Mouse (Mus musculus): ENCODE results near the gene Idi1.
"Not testable (repeated sequence)": the region's sequence is repeated elsewhere in the genome, so short reads cannot be mapped to it uniquely, and the experiment has no call there.

Idi1 gene

DNA sequence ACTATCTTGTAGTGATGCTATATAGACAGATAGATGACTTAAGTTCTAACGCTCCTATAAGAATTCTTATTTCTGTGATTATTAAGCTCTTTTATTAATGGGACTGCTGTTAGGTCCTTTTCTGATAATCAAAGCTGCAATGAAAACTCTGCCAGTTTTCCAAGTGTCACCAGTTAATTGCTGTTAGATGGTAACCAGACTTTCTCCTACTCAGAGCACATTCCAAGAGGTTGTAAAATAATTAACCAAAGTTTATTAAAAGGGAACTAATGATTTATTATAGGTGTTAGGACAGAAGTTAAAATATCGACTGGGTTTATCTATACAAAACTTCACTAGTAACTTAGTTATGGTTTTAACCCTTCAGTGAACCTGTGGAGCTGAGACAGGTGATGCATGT, 20.7 kb downstream of the Idi1 start:
- not testable (repeated sequence) for DNase-seq

DNA sequence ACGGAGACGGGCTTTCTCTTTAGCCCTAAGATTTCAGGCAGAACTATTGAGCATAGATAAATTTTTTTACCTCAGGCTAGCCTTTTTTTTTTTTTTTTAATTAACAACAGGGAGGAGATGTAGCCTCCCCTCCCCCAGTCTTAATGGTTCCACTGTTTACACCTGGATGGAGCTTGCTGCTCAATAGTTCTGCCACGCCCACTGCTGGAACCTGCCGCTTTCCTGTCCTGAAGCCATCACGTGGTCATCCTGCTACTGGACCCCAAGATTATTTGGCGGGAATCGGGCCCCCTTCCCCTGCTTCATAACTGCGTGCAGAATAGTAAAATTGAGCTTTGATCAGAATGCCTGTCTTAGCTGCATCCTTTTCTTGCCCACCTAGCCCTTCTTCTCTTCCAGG, 28.6 kb downstream of the Idi1 start:
- DNase-seq, result not testable (repeated sequence)

DNA sequence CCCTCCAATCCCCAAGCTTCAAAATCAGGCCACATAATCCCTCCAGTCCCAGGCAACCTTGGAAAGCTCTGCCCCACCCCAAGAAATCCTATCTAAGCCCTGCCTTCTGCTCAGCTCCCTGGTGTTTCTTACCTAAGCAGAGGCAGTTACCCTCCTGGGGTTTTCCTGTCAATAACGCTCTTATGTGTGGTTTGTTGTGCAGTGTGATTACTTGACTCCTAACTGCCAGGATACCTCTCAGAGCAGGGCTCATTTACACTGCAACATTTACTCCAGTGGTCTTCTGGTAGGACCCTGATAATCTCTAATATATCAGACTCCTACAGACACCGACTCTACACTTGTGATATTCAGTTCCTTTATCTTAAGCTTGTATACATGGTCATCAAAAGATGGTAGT, 48.2 kb downstream of the Idi1 start:
- no peak for DNase-seq

DNA sequence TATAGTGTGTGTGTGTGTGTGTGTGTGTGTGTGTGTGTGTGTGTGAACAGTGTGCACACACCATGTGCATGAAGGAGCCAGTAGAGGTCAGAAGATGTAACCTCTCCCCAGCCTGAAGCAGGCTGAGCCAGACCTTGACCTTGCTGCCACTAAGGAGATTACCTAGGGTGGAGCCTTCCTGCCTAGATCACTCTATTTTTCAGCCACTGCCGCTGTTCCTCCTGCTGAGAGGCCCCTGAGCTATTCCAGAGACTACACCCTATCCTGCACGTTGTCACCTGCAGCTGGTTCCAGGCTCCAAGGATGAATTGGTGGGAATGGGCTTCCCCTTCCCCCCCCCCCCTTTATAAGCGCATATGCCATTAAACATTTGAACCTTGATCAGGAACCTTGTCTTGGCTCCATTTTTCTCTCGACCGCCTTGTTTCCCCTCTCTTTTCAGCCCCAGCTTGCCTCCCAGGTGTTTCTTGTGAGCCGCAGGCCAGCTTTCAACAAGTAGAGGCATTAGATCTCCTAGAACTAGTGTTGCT, 52.4 kb downstream of the Idi1 start:
- DNase-seq, result not testable (repeated sequence)

DNA sequence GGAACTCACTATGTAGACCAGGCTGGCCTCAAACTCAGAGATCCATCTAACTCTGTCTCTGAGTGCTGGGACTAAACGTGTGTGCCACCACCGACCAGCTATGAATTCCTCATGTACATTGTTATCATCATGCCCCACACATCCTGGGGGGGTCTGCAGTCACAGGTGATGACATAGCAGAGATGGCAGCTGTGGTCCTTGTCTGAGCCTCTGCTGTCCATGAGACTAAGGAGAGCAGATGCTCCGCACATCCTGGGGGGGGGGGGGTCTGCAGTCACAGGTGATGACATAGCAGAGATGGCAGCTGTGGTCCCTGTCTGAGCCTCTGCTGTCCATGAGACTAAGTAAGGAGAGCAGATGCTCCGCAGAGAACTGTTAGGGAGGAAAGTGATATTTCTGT, 55.8 kb downstream of the Idi1 start:
- not testable (repeated sequence) for DNase-seq

DNA sequence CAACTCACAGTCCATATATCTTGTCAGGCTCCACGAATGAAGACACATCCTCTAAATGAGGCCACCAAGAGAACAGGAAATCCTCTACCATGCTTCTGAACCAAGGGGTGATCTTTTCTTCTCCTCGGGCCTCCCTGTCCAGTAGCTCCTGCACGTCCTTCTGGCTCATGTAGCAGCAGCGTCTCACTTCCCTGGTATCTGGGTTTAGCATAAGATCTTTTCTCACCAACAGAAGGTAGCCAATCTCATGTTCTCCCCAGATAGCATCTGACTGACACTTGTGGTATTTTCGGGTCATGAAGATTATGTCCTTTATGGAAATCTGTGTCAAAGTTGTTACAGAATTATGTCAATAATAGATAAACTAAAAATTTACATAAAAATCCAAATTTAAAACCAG, 56.4 kb downstream of the Idi1 start:
- DNase-seq, result not testable (repeated sequence)
